Mouse (Mus musculus): ENCODE measurements at regions not wholly inside any gene's neighbourhood (a gene's known extent, or its start where the extent isn't known, plus 50 kb on each side); places are given as distances from the start of the nearest gene placed in this dataset.

DNA sequence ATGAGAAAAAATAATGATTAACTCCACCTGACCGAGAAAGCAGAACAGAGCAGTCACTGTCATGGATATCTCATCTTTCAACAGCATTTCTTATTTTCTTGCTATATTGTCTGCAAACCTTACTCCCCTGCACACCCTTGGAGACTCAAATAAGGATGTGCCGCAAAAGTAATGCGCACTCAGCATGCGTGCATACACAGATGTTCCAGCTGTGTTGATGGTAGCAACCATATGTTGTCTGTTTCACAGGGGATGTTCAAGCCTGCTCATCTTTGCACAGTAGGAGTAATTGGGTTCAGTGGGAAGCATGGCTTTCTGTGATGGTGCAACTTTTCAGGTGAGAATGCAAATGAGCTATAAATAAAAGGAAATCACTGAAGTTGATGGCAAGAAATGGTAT is 1182.9 kb upstream of the Manea start:
- H3K27me3 ChIP-seq (ENCODE audit: control insufficient read depth, insufficient read depth, low read length) = no peaks in the 10 kb centered on the region
- H3K4me2 ChIP-seq (replicated peaks; ENCODE audit: low read depth, low read length) = no peak overlapping the region
- no peak overlapping the region for H3K27ac ChIP-seq (ENCODE audit: low read depth, low read length)
- no peak for DNase-seq (ENCODE audit: low spot score)
- WGBS = 82% methylated on average over 4 of the region's 4 CpGs
- H3K9me3 ChIP-seq (ENCODE audit: control insufficient read depth, low read length) = no peaks in the 10 kb centered on the region
- no peak overlapping the region for H3K4me3 ChIP-seq (ENCODE audit: low read depth, low read length)
- no peak for ATAC-seq (ENCODE audit: low FRiP score)
- no peaks in the 10 kb centered on the region for H3K4me1 ChIP-seq (replicated peaks; ENCODE audit: control insufficient read depth, insufficient read depth, low read length)
- no peaks in the 10 kb centered on the region for H3K36me3 ChIP-seq (ENCODE audit: control insufficient read depth, insufficient read depth, low read length)
- H3K9ac ChIP-seq (ENCODE audit: low read depth, low read length) = no peak overlapping the region

DNA sequence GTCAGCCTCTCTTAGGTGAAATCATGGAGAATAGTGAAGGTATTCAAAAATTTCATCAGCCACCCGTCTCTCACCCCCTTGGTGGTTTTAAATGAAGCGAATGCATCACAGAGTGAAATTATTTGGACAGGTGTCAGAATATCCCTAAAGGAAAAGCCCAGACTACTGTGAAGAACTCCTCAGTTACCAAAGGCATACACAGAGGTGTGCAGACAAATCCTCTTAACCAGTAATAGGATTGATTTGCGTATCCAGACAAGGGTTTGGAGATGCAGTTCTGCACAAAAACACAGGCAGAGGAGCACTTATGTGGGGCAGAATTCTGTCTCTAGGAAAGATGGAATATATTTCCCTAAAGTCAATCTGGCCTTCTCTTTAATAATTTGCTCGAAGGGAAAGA is 1173.6 kb upstream of the Manea start:
- Histone ChIP-seq H3K4me3 (ENCODE audit: low read depth, low read length) (no peak overlapping the region), H3K27me3 (ENCODE audit: control insufficient read depth, insufficient read depth, low read length) (no peaks in the 10 kb centered on the region), H3K36me3 (ENCODE audit: control insufficient read depth, insufficient read depth, low read length) (no peaks in the 10 kb centered on the region), H3K27ac (ENCODE audit: low read depth, low read length) (no peak overlapping the region), H3K9ac (ENCODE audit: low read depth, low read length) (no peak overlapping the region), H3K9me3 (ENCODE audit: control insufficient read depth, low read length) (no peaks in the 10 kb centered on the region), H3K4me2 (replicated peaks; ENCODE audit: low read depth, low read length) (no peak overlapping the region), H3K4me1 (replicated peaks; ENCODE audit: control insufficient read depth, insufficient read depth, low read length) (no peaks in the 10 kb centered on the region)
- 88% methylated on average over 4 of the region's 4 CpGs for WGBS
- ATAC-seq (ENCODE audit: low FRiP score) (no peak), DNase-seq (ENCODE audit: low spot score) (no peak)

DNA sequence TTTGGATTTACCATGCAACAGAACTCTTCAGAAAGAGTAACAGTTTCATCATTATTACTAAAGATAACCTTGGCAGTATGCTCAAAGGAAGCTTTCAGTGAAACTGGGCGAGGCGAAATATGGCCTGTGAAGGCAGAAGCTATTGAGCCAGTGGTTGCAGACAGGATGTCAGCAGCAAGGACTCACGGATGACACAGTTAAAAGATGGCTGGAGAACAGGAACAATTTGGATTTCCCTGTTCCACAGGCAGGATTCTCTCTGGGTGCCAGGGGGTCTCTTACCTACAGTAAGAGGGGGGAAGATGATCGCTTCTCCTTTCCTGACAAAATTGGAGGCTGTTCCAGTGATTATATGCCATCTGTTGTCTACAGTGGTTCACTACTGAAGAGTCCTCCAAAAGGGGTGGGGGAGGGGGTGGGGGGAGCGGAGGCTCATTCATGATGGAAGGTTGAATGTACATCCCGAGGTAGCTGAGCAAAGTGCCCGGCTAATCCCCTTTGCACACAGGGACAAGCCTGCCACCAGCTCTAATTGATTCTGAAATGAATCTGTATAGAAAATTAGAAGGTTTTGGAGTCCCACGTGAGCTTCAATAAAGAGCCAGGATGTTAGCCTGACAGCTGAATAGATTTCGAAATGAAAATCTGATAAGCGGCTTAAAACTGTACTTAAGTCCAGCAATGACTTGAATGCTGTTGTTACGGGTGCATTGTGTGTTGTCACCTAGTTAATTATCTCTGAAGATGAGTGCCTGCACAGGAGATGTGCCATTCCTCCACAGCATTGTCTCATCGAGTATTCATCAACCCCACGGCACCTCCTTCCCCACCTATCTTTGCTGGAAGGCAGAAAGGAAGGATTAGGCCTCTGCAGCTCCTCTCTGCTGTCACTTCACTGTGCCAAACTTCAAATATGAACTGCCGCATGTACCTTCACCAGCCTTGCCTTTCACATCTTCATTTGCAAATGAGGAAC is 1158.4 kb upstream of the Manea start:
- Histone ChIP-seq H3K27ac (ENCODE audit: low read depth, low read length) (no peak overlapping the region), H3K4me3 (ENCODE audit: low read depth, low read length) (no peak overlapping the region), H3K4me2 (replicated peaks; ENCODE audit: low read depth, low read length) (no peak overlapping the region), H3K4me1 (replicated peaks; ENCODE audit: control insufficient read depth, insufficient read depth, low read length) (no peaks in the 10 kb centered on the region), H3K9me3 (ENCODE audit: control insufficient read depth, low read length) (no peaks in the 10 kb centered on the region), H3K9ac (ENCODE audit: low read depth, low read length) (no peak overlapping the region), H3K36me3 (ENCODE audit: control insufficient read depth, insufficient read depth, low read length) (no peaks in the 10 kb centered on the region), H3K27me3 (ENCODE audit: control insufficient read depth, insufficient read depth, low read length) (no peaks in the 10 kb centered on the region)
- WGBS = 70% methylated on average over 14 of the region's 14 CpGs
- DNase-seq (ENCODE audit: low spot score) (peak; percentile 4), ATAC-seq (ENCODE audit: low FRiP score) (peak; percentile 80)

DNA sequence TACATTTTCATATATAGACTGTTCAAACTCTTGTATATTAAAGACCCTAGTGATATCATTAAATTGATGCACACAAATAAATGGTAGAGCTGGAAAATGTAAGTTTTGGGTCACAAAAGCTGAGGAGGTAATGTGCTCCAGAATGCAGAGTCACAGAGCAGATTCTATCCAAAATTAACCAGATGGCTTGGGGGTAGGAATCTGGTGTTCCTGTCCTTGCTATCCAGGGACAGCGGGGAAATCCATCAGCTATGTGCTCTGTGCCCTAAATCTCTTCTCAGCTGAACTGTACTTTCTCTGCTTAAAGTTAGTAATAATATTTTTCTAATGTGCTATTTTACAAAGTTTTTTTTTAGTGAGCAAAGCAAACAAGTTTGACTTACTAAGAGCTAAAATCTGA is 1151.2 kb upstream of the Manea start:
- ATAC-seq (ENCODE audit: low FRiP score) = no peak
- no peak overlapping the region for H3K4me3 ChIP-seq (ENCODE audit: low read depth, low read length)
- no peaks in the 10 kb centered on the region for H3K36me3 ChIP-seq (ENCODE audit: control insufficient read depth, insufficient read depth, low read length)
- H3K4me2 ChIP-seq (replicated peaks; ENCODE audit: low read depth, low read length) = no peak overlapping the region
- no peak overlapping the region for H3K9ac ChIP-seq (ENCODE audit: low read depth, low read length)
- no peak overlapping the region for H3K27ac ChIP-seq (ENCODE audit: low read depth, low read length)
- 88% methylated on average over 1 of the region's 1 CpGs for WGBS
- no peak for DNase-seq (ENCODE audit: low spot score)
- no peaks in the 10 kb centered on the region for H3K4me1 ChIP-seq (replicated peaks; ENCODE audit: control insufficient read depth, insufficient read depth, low read length)
- no peaks in the 10 kb centered on the region for H3K27me3 ChIP-seq (ENCODE audit: control insufficient read depth, insufficient read depth, low read length)
- H3K9me3 ChIP-seq (ENCODE audit: control insufficient read depth, low read length) = no peaks in the 10 kb centered on the region

DNA sequence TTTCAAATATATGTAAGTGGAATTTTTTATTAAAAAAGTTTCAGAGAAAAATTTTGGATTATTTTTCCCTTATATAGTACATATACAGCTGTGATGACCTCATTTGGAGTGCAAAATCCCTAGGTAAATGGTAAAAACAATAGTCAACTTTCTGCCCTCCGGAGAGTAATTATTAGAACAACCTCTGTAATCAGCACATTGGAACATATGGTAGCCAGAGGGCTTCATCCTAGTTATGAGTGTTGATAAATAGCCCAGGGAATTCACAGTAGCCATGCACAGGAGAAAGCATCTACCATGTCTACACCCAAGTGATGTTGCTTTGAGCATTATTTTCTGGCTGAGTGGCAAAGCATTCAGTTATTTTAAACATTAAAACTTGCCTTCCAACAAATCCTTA is 1150.6 kb upstream of the Manea start:
- H3K9ac ChIP-seq (ENCODE audit: low read depth, low read length) = no peak overlapping the region
- WGBS = 87% methylated on average over 1 of the region's 1 CpGs
- no peak for ATAC-seq (ENCODE audit: low FRiP score)

DNA sequence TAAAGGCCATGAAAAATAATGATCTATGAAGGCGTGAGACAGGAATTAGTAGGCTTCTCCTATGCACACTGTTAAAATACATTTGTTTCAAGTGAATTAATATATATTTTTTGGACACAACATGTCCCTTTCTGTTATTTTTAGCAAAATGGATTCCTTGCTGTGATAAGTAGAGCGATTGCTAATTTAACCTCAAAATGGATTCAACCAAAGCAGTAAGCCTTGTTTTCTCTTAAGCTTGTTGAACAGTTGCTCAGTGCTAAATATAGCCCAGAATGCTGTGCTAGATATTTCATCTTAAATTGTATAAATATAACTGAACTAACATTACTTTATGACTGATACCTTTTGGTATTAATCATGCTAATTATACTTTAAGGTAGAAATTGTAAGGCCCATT is 1144.6 kb upstream of the Manea start:
- WGBS = 94% methylated on average over 2 of the region's 2 CpGs
- Histone ChIP-seq H3K4me1 (replicated peaks; ENCODE audit: control insufficient read depth, insufficient read depth, low read length) (no peaks in the 10 kb centered on the region), H3K4me2 (replicated peaks; ENCODE audit: low read depth, low read length) (no peak overlapping the region), H3K36me3 (ENCODE audit: control insufficient read depth, insufficient read depth, low read length) (no peaks in the 10 kb centered on the region), H3K27ac (ENCODE audit: low read depth, low read length) (no peak overlapping the region), H3K4me3 (ENCODE audit: low read depth, low read length) (no peak overlapping the region), H3K9ac (ENCODE audit: low read depth, low read length) (no peak overlapping the region), H3K9me3 (ENCODE audit: control insufficient read depth, low read length) (no peaks in the 10 kb centered on the region), H3K27me3 (ENCODE audit: control insufficient read depth, insufficient read depth, low read length) (no peaks in the 10 kb centered on the region)
- DNase-seq (ENCODE audit: low spot score) (no peak), ATAC-seq (ENCODE audit: low FRiP score) (no peak)

More for the DNA sequence above, 1150.6 kb upstream of the Manea start:
- Histone ChIP-seq H3K27me3 (ENCODE audit: control insufficient read depth, insufficient read depth, low read length) (no peaks in the 10 kb centered on the region), H3K27ac (ENCODE audit: low read depth, low read length) (no peak overlapping the region), H3K36me3 (ENCODE audit: control insufficient read depth, insufficient read depth, low read length) (no peaks in the 10 kb centered on the region), H3K4me2 (replicated peaks; ENCODE audit: low read depth, low read length) (no peak overlapping the region), H3K4me1 (replicated peaks; ENCODE audit: control insufficient read depth, insufficient read depth, low read length) (no peaks in the 10 kb centered on the region), H3K9me3 (ENCODE audit: control insufficient read depth, low read length) (no peaks in the 10 kb centered on the region), H3K4me3 (ENCODE audit: low read depth, low read length) (no peak overlapping the region)
- DNase-seq (ENCODE audit: low spot score) = no peak

DNA sequence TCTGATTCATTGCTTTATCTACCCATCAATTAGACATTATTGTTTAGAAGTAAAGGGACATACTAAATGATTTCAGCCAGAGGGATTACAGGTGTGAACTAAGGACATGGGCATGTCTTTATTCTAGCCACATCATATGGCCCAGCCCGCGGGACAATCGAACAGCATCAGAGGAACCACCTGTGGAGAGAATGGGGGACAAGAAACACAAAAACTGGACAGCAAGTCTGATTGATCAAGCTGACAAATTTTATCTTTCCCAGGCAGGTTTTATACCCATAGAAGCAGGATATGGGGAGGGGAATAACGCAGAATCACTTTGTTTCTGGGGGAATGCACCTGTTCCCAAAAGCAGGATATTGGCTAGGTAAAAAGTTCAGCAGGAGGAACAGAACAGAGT is 1103.2 kb upstream of the Manea start:
- ATAC-seq (ENCODE audit: low FRiP score) = no peak
- 94% methylated on average over 4 of the region's 4 CpGs for WGBS
- no peaks in the 10 kb centered on the region for H3K4me1 ChIP-seq (replicated peaks; ENCODE audit: control insufficient read depth, insufficient read depth, low read length)

DNA sequence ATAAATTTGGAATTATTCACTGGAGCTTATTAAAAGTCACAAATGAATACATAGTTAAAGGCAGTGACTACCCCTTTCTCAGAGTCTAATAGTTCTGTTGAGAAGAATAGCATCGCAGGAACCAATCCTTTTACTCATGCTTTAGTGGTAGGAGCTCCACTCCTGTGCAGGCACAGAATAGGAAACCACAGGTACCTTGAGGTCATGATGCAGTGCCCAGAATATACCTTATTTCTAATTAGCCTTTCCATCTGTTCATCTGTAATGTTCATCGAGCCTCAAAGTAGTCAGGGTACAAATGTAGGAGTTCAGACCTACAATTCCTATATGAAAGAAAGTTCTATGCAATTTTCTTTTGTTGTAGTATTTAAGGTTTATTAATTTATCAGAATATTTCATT is 1099.6 kb upstream of the Manea start:
- H3K4me2 ChIP-seq (replicated peaks; ENCODE audit: low read depth, low read length) = no peak overlapping the region
- WGBS = 92% methylated on average over 2 of the region's 2 CpGs
- no peaks in the 10 kb centered on the region for H3K27me3 ChIP-seq (ENCODE audit: control insufficient read depth, insufficient read depth, low read length)
- H3K36me3 ChIP-seq (ENCODE audit: control insufficient read depth, insufficient read depth, low read length) = no peaks in the 10 kb centered on the region
- no peaks in the 10 kb centered on the region for H3K4me1 ChIP-seq (replicated peaks; ENCODE audit: control insufficient read depth, insufficient read depth, low read length)
- no peak overlapping the region for H3K27ac ChIP-seq (ENCODE audit: low read depth, low read length)
- no peaks in the 10 kb centered on the region for H3K9me3 ChIP-seq (ENCODE audit: control insufficient read depth, low read length)
- DNase-seq (ENCODE audit: low spot score) = no peak
- no peak overlapping the region for H3K4me3 ChIP-seq (ENCODE audit: low read depth, low read length)
- no peak for ATAC-seq (ENCODE audit: low FRiP score)
- no peak overlapping the region for H3K9ac ChIP-seq (ENCODE audit: low read depth, low read length)

More for the DNA sequence above, 1103.2 kb upstream of the Manea start:
- H3K27me3 ChIP-seq (ENCODE audit: control insufficient read depth, insufficient read depth, low read length) = no peaks in the 10 kb centered on the region
- no peaks in the 10 kb centered on the region for H3K36me3 ChIP-seq (ENCODE audit: control insufficient read depth, insufficient read depth, low read length)
- no peak overlapping the region for H3K4me2 ChIP-seq (replicated peaks; ENCODE audit: low read depth, low read length)
- H3K4me3 ChIP-seq (ENCODE audit: low read depth, low read length) = no peak overlapping the region
- peak; percentile 30 for DNase-seq (ENCODE audit: low spot score)
- no peaks in the 10 kb centered on the region for H3K9me3 ChIP-seq (ENCODE audit: control insufficient read depth, low read length)
- no peak overlapping the region for H3K27ac ChIP-seq (ENCODE audit: low read depth, low read length)
- H3K9ac ChIP-seq (ENCODE audit: low read depth, low read length) = no peak overlapping the region

DNA sequence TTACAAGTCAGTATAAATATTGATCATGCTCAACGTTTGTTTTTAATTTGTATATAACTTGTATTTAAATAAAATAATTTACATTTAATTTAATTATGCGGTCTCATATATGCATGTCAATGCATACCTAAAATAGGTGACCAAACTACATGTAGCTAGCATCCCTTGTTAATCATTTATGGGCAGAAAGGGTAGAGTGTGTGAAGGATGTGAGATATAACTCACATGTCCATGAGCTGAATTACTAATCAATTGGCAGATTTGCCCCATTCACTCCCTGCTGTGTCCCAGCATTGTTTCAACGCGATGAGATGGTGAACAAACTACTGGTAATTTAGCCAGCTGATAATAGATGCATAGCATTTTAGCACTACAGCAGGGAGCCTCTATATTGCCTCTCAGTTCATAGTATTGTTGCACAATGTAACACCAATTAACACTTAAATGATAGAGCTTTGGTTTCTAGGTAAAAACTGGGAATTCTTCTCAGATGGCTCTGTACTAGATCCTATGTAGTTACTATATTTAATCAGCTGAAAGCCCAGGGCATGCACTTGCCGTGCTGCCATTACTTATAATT is 1082.6 kb upstream of the Manea start:
- H3K27me3 ChIP-seq (ENCODE audit: control insufficient read depth, insufficient read depth, low read length) = no peaks in the 10 kb centered on the region
- 63% methylated on average over 5 of the region's 5 CpGs for WGBS
- ATAC-seq (ENCODE audit: low FRiP score) (no peak), DNase-seq (ENCODE audit: low spot score) (no peak)
- H3K4me3 ChIP-seq (ENCODE audit: low read depth, low read length) = no peak overlapping the region
- no peaks in the 10 kb centered on the region for H3K9me3 ChIP-seq (ENCODE audit: control insufficient read depth, low read length)
- H3K4me2 ChIP-seq (replicated peaks; ENCODE audit: low read depth, low read length) = no peak overlapping the region
- H3K36me3 ChIP-seq (ENCODE audit: control insufficient read depth, insufficient read depth, low read length) = no peaks in the 10 kb centered on the region
- no peak overlapping the region for H3K9ac ChIP-seq (ENCODE audit: low read depth, low read length)
- H3K4me1 ChIP-seq (replicated peaks; ENCODE audit: control insufficient read depth, insufficient read depth, low read length) = no peaks in the 10 kb centered on the region
- no peak overlapping the region for H3K27ac ChIP-seq (ENCODE audit: low read depth, low read length)

Measured in hindbrain, embryonic 11.5 days (tissue).